Mouse (Mus musculus) myocyte (in vitro differentiated cells): ENCODE measurements around the gene Mdm2.

Experiments used
- E2F4 ChIP-seq: IDR thresholded peaks from one replicate; pipeline ENCODE4 v1.6.1; 2011; ENCODE audit warnings: mild to moderate bottlenecking, control low read depth, moderate library complexity; ENCODE audit not compliant: insufficient read depth
- MAX ChIP-seq: IDR thresholded peaks from one replicate; pipeline ENCODE4 v1.6.1; 2011; ENCODE audit warnings: low read depth, mild to moderate bottlenecking, control low read depth
- MYOD1 ChIP-seq, 3 experiments: IDR thresholded peaks; one replicate each; pipeline ENCODE4 v1.6.1; 2011; ENCODE audit warnings: control low read depth in 2 of 3, low read depth in 2 of 3, mild to moderate bottlenecking in 2 of 3, moderate library complexity in 1 of 3; ENCODE audit not compliant: insufficient read length in 2 of 3, control insufficient read depth in 1 of 3
- MYOG ChIP-seq, 3 experiments: IDR thresholded peaks; one replicate each; pipeline ENCODE4 v1.6.1; 2011; ENCODE audit warnings: control low read depth in 2 of 3, low read depth in 2 of 3, mild to moderate bottlenecking in 2 of 3; ENCODE audit not compliant: insufficient read length in 2 of 3, control insufficient read depth in 1 of 3, insufficient read depth in 1 of 3
- POLR2A ChIP-seq: IDR thresholded peaks from one replicate; pipeline ENCODE4 v1.6.1; 2011; ENCODE audit warnings: low read depth, mild to moderate bottlenecking, control low read depth, moderate library complexity; ENCODE audit not compliant: insufficient read length
- POLR2AphosphoS2 ChIP-seq: IDR thresholded peaks from one replicate; pipeline ENCODE4 v1.6.1; 2011; ENCODE audit warnings: low read depth, control low read depth; ENCODE audit not compliant: insufficient read length
- TCF12 ChIP-seq: IDR thresholded peaks from one replicate; pipeline ENCODE4 v1.6.1; 2011; ENCODE audit warnings: mild to moderate bottlenecking, control low read depth; ENCODE audit not compliant: poor library complexity, insufficient read depth, severe bottlenecking
- USF1 ChIP-seq: IDR thresholded peaks from one replicate; pipeline ENCODE4 v1.6.1; 2011; ENCODE audit warnings: low read depth, mild to moderate bottlenecking, control low read depth, moderate library complexity

GRCm38 (mm10) chr10:117653779-117654173 is 56.8 kb downstream of the Mdm2 start:
- TF ChIP-seq MYOG (IDR thresholded peaks at IDR 0.05; ENCODE audit: control insufficient read depth in 1 of 3, insufficient read depth in 1 of 3, insufficient read length in 2 of 3, low read depth in 2 of 3) (no peak), E2F4 (no peak), MAX (no peak), POLR2A (no peak), USF1 (no peak), POLR2AphosphoS2 (no peak), MYOD1 (IDR thresholded peaks at IDR 0.05; ENCODE audit: control insufficient read depth in 1 of 3, insufficient read length in 2 of 3, low read depth in 2 of 3) (no peak), TCF12 (no peak)
